ENCODE assay signal across 34 mouse cellular contexts in the genomic region with DNA sequence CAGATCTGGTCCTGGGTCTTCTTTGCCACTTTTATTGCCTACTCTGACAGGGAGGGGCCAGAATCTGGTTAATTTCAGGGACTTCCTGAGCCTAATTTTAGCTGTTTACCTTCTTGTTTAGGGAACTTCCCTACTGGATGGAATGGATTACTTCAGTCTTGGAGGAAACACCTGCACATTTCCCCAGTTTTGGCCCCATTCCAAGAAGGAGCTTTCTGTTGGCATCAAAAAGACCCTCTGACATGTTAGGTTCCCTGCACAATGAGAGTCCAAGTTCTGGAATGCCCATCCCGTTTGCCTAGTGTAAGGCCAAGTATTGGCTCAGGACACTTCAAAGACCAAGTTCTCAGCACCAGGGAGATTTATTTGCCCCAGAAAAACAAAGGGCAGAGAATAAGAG.
"Had no signal": no experiment of that assay in that cellular context is flagged by ENCODE, and none has a peak within 500 bp of the region (broad histone marks: within the 10 kb centered on the region; RNA-seq: fewer than 3 reads in every experiment).

No protein-coding gene starts in this region.

- ATAC-seq: hindbrain, embryonic 16.5 days; hindbrain, postnatal 0 days; inflammation-experienced regulatory T-cells, adult 6 months; intestine, embryonic 16.5 days; intestine, postnatal 0 days had no signal

- H3K4me3 ChIP-seq: heart, embryonic 12.5 days; heart, embryonic 13.5 days; heart, embryonic 15.5 days; hindbrain, embryonic 10.5 days; hindbrain, embryonic 12.5 days; hindbrain, embryonic 13.5 days; hindbrain, embryonic 15.5 days; intestine, embryonic 15.5 days; kidney, embryonic 15.5 days; layer of hippocampus, adult 2 months; left cerebral cortex, adult 2 months had no signal

- H3K9me3 ChIP-seq: hindbrain, embryonic 12.5 days; hindbrain, embryonic 15.5 days; intestine, embryonic 15.5 days; kidney, embryonic 15.5 days had no signal

- H3K27me3 ChIP-seq: heart, embryonic 12.5 days; heart, embryonic 13.5 days; heart, embryonic 15.5 days; hindbrain, embryonic 12.5 days; hindbrain, embryonic 13.5 days; hindbrain, embryonic 15.5 days; intestine, embryonic 15.5 days; kidney, embryonic 15.5 days had no signal

- H3K36me3 ChIP-seq: heart, embryonic 12.5 days; heart, embryonic 13.5 days; heart, embryonic 15.5 days; hindbrain, embryonic 10.5 days; hindbrain, embryonic 12.5 days; hindbrain, embryonic 13.5 days; hindbrain, embryonic 15.5 days; intestine, embryonic 15.5 days; kidney, embryonic 15.5 days had no signal

- H3K9ac ChIP-seq: heart, embryonic 12.5 days; heart, embryonic 13.5 days; heart, embryonic 15.5 days; hindbrain, embryonic 12.5 days; hindbrain, embryonic 13.5 days; hindbrain, embryonic 14.5 days; hindbrain, embryonic 15.5 days; intestine, embryonic 15.5 days; kidney, embryonic 15.5 days had no signal

- H3K4me1 ChIP-seq: hindbrain, embryonic 10.5 days; hindbrain, embryonic 12.5 days; hindbrain, embryonic 13.5 days; hindbrain, embryonic 15.5 days had no signal

- H3K4me2 ChIP-seq: heart, embryonic 11.5 days; heart, embryonic 12.5 days; heart, embryonic 13.5 days; heart, embryonic 15.5 days; hindbrain, embryonic 12.5 days; hindbrain, embryonic 13.5 days; hindbrain, embryonic 14.5 days; hindbrain, embryonic 15.5 days; intestine, embryonic 15.5 days; kidney, embryonic 15.5 days had no signal

- H3K27ac ChIP-seq: heart, embryonic 13.5 days; heart, embryonic 15.5 days; hindbrain, embryonic 10.5 days; hindbrain, embryonic 12.5 days; hindbrain, embryonic 13.5 days; hindbrain, embryonic 14.5 days; hindbrain, embryonic 15.5 days; hindbrain, postnatal 0 days; intestine, embryonic 15.5 days; kidney, embryonic 15.5 days; kidney, postnatal 0 days; layer of hippocampus, adult 2 months; left cerebral cortex, adult 2 months had no signal

- DNase-seq: heart, postnatal 10 days; heart, postnatal 14 days; heart, postnatal 36 days; heart, postnatal 4 days; kidney, adult 11 months; kidney, adult 18-20 months; kidney, adult 2 months; kidney, adult 8-10 months; kidney, adult 9 months; kidney, postnatal 10 days; kidney, postnatal 14 days; kidney, postnatal 36 days; kidney, postnatal 4 days; layer of hippocampus, adult 9-11 months; layer of hippocampus, postnatal 36 days had no signal
